Mouse (Mus musculus): ENCODE measurements around the gene Osbp2.

DNA sequence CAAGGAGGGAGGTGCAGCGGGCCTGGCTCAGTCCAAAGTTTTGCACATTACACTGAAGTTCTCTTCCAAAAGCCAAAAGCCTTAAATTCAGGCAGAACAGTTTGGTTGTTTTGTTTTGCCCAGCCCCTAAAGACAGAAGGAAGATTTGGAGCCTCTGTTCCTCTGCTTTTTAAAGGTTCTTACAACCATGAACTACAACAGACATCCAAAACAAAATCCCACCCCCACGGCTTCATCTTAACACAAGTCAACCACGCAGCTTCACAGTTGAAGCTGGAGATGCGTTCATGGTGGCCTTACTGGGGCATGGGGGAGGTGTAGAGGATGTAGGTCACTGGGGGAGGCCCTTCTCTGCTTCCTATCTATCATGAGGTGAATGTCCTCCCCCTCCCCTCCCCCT is 11.8 kb downstream of the Osbp2 start:
- TF ChIP-seq CTCF (IDR thresholded peaks at IDR 0.05; ENCODE audit: low read depth) (no peak), EP300 (IDR thresholded peaks at IDR 0.05; ENCODE audit: low read depth) (no peak)

Data from liver, postnatal 0 days (tissue).